Mouse (Mus musculus) heart, adult 2 months (tissue): ENCODE results near the gene Adgrb3. TPM values are rescaled to one million over a fixed set of nuclear protein-coding genes. Genes with fewer than 3 reads are reported as not detected.

Experiments
- DNase-seq, 2 experiments: peaks; one replicate each; pipeline ENCODE4 v3.0.0; 2021
- H3K27ac ChIP-seq: fragments of 200-600 bp; 2 replicates; pipeline ENCODE4 v1.8.1; 2022
- H3K27me3 ChIP-seq: fragments of 200-500 bp; 2 replicates; pipeline ENCODE4 v1.6.1; 2012; ENCODE audit warnings: mild to moderate bottlenecking, low read length, inconsistent platforms, mixed read lengths; ENCODE audit not compliant: control insufficient read depth, insufficient read depth
- H3K36me3 ChIP-seq: fragments of 200-500 bp; 2 replicates; pipeline ENCODE4 v1.6.1; 2012; ENCODE audit warnings: low read length, inconsistent platforms; ENCODE audit not compliant: control insufficient read depth, insufficient read depth
- H3K4me1 ChIP-seq: fragments of 200-500 bp; 2 replicates; pipeline ENCODE4 v1.6.1; 2011; ENCODE audit warnings: low read length; ENCODE audit not compliant: control insufficient read depth, insufficient read depth
- H3K4me3 ChIP-seq: fragments of 200-600 bp; 2 replicates; pipeline ENCODE4 v1.8.1; 2022
- H3K79me2 ChIP-seq: fragments of 200-500 bp; replicated peaks from 2 replicates; pipeline ENCODE4 v1.6.1; 2012; ENCODE audit warnings: mild to moderate bottlenecking, inconsistent platforms, low read length, moderate library complexity, mixed read lengths; ENCODE audit not compliant: control insufficient read depth, insufficient read depth
- H3K9ac ChIP-seq: fragments of 200-500 bp; 2 replicates; pipeline ENCODE4 v1.6.1; 2012; ENCODE audit warnings: low read depth, mild to moderate bottlenecking, control low read depth, inconsistent platforms, low read length, mixed read lengths
- CTCF ChIP-seq: fragments of 200-600 bp; IDR thresholded peaks from 2 replicates; pipeline ENCODE4 v1.8.1; 2022; ENCODE audit warnings: antibody characterized with exemption, mild to moderate bottlenecking, moderate library complexity
- EP300 ChIP-seq: fragments of 200-500 bp; IDR thresholded peaks from 2 replicates; pipeline ENCODE4 v1.6.1; 2011; ENCODE audit warnings: low read depth, low read length, control low read depth; ENCODE audit not compliant: insufficient read depth
- POLR2A ChIP-seq: fragments of 200-500 bp; IDR thresholded peaks from 2 replicates; pipeline ENCODE4 v1.6.1; 2011; ENCODE audit warnings: mild to moderate bottlenecking, low read depth, low read length, control low read depth; ENCODE audit not compliant: insufficient read depth
- WGBS: fragments of 180-500 bp; shearing (Covaris S2); methylation state at CpG from one replicate; pipeline ENCODE4 v1.1.7; 2018; 5-methylcytosine and 5-hydroxymethylcytosine counted together
- intact Hi-C: fragments of 180-260 bp; cut with DNase I; formaldehyde crosslinking; loops from one replicate; pipeline ENCODE4 v1.15.1; 2025
- polyA plus RNA-seq: library from polyadenylated mRNA; depleted of rRNA; stranded (reverse); fragments of >200 nt; gene quantifications from 2 replicates; pipeline ENCODE4 v1.2.3, GENCODE M21; 2012
- total RNA-seq, 2 experiments: library from RNA; stranded (reverse); gene quantifications; 2 replicates each; pipeline ENCODE4 v1.2.3; 2021

Adgrb3 gene
- total and polyA plus RNA-seq, 3 experiments, result not detected

GRCm38 (mm10) chr1:25588568-25589118 is 240.9 kb downstream of the Adgrb3 start:
- intact Hi-C loops, result no loop called here
- 59% methylated on average over 2 of the region's 2 CpGs for WGBS
- no peaks in the 10 kb centered on the region for H3K4me1 ChIP-seq
- no peak overlapping the region for H3K4me3 ChIP-seq
- H3K27ac ChIP-seq, result no peak overlapping the region
- TF ChIP-seq CTCF, result no peak
- no peak for TF ChIP-seq EP300
- TF ChIP-seq POLR2A, result no peak
- no peaks in the 10 kb centered on the region for H3K27me3 ChIP-seq
- H3K36me3 ChIP-seq, result no peaks in the 10 kb centered on the region
- H3K9ac ChIP-seq, result no peak overlapping the region
- DNase-seq, result no peak
- H3K79me2 ChIP-seq, result no peaks in the 10 kb centered on the region

- Histone ChIP-seq H3K27me3 (no peaks in the 10 kb centered on the region), H3K79me2 (no peaks in the 10 kb centered on the region), H3K4me1 (no peaks in the 10 kb centered on the region), H3K4me3 (no peak overlapping the region), H3K27ac (no peak overlapping the region), H3K36me3 (no peaks in the 10 kb centered on the region), H3K9ac (no peak overlapping the region)
- DNase-seq, result no peak
- TF ChIP-seq POLR2A, result no peak
- no peak for TF ChIP-seq EP300
- no peak for TF ChIP-seq CTCF
- 51% methylated on average over 1 of the region's 1 CpGs for WGBS
- intact Hi-C loops, result no loop called here
These were observed 247.8 kb downstream of the Adgrb3 start for GRCm38 (mm10) chr1:25581698-25582097.

- no peak for DNase-seq
- Histone ChIP-seq H3K4me1 (no peaks in the 10 kb centered on the region), H3K27me3 (no peaks in the 10 kb centered on the region), H3K9ac (no peak overlapping the region), H3K27ac (no peak overlapping the region), H3K79me2 (no peaks in the 10 kb centered on the region), H3K4me3 (no peak overlapping the region), H3K36me3 (no peaks in the 10 kb centered on the region)
- TF ChIP-seq EP300 (no peak), CTCF (no peak), POLR2A (no peak)
- WGBS, result 60% methylated on average over 4 of the region's 4 CpGs
- intact Hi-C loops, result no loop called here
These were observed 251.7 kb downstream of the Adgrb3 start for GRCm38 (mm10) chr1:25577836-25578235.

GRCm38 (mm10) chr1:25576598-25576997 is 252.9 kb downstream of the Adgrb3 start:
- intact Hi-C loops, result no loop called here
- no peak overlapping the region for H3K4me3 ChIP-seq
- H3K9ac ChIP-seq, result no peak overlapping the region
- no peak for DNase-seq
- WGBS, result 71% methylated on average over 6 of the region's 6 CpGs
- no peak overlapping the region for H3K27ac ChIP-seq
- TF ChIP-seq CTCF (no peak), EP300 (no peak), POLR2A (no peak)
- no peaks in the 10 kb centered on the region for H3K79me2 ChIP-seq
- no peaks in the 10 kb centered on the region for H3K36me3 ChIP-seq
- H3K4me1 ChIP-seq, result no peaks in the 10 kb centered on the region
- H3K27me3 ChIP-seq, result no peaks in the 10 kb centered on the region

- H3K9ac ChIP-seq, result no peak overlapping the region
- no peak overlapping the region for H3K27ac ChIP-seq
- DNase-seq, result no peak
- TF ChIP-seq EP300 (no peak), CTCF (no peak), POLR2A (no peak)
- H3K36me3 ChIP-seq, result no peaks in the 10 kb centered on the region
- H3K4me3 ChIP-seq, result no peak overlapping the region
- no peaks in the 10 kb centered on the region for H3K4me1 ChIP-seq
- 93% methylated on average over 1 of the region's 1 CpGs for WGBS
- H3K27me3 ChIP-seq, result no peaks in the 10 kb centered on the region
- intact Hi-C loops, result no loop called here
- no peaks in the 10 kb centered on the region for H3K79me2 ChIP-seq
These were observed 261.4 kb downstream of the Adgrb3 start for GRCm38 (mm10) chr1:25568096-25568495.

GRCm38 (mm10) chr1:25546072-25546471 is 283.4 kb downstream of the Adgrb3 start:
- Histone ChIP-seq H3K27ac (no peak overlapping the region), H3K27me3 (no peaks in the 10 kb centered on the region), H3K9ac (no peak overlapping the region), H3K36me3 (no peaks in the 10 kb centered on the region), H3K79me2 (no peaks in the 10 kb centered on the region), H3K4me1 (no peaks in the 10 kb centered on the region), H3K4me3 (no peak overlapping the region)
- intact Hi-C loops, result no loop called here
- WGBS, result 62% methylated on average over 1 of the region's 1 CpGs
- TF ChIP-seq POLR2A (no peak), EP300 (no peak), CTCF (no peak)
- no peak for DNase-seq
